Mouse (Mus musculus): ENCODE data around the gene Unc5cl. TPM values are rescaled to one million over a fixed set of nuclear protein-coding genes. Genes with fewer than 3 reads are reported as not detected.

Gene Unc5cl
- total RNA-seq (2021) = under 1 TPM; 0.23 to 0.27 TPM
- 0.21 TPM in 1 of 2 replicates, not detected in the other for polyA plus RNA-seq (2012; rRNA removed)
- long read RNA-seq, partial matches to known transcripts = 0 of 1 reads
- long read RNA-seq, other reads (novel, unspliced or antisense) = 1 of 1 reads

DNA sequence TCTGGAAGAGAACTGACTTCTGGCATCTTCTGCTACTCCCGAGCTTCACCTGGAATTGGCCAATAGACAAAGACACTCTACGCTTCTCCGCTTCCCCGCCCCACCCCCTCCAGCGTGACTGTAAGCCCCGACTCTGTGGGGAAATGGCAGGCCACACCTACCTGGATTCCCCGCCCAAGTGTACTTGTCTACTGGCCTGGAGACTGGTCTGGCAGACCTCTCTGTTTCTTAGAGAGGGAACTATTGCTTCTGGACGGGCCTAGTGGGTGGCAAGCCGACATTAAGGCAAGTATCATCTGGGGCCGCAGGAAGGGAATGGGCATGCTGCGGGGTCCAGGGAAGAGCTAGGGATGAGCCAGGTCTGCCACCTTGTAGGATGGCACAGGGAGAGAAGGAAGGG lies at the start of gene Unc5cl:
Gene Unc5cl (plus strand): TSS at position 214 of the 400 bp plus-strand sequence.
- no peak within 1 kb of the TSS for H3K4me3 ChIP-seq
- intact Hi-C loops (cut with DNase I) = loop anchor here (5.0 kb wide), 1 partner anchor 37 kb away; no protein-coding TSS in a partner anchor
- 75% methylated on average over 11 of the region's 11 CpGs for WGBS

DNA sequence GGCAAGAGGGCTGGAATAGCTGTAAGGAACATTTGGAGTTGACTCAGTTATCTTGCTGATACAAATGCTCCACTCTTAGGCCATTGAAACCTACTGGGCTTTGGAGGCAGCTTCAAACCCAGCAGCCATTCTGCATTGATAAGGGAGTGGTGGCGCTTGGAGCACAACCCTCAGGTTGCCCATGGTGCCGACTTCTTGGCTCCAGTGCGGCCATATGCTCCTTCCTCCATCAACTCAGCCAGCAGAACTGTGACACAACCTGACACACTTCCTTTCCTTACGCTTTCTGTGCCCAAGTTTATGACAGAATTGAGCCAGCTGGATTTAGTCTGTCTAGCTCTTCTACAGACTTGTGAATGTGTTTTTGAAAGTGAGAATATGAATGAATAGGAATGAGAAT lies 47.5 kb upstream of the Unc5cl start:
- intact Hi-C loops (cut with DNase I) = no loop called here

More for the DNA sequence above, at the start of gene Unc5cl:
- no peak for TF ChIP-seq EP300 (IDR thresholded peaks at IDR 0.05; ENCODE audit: insufficient read depth, low read depth, low read length)
- no peak for TF ChIP-seq POLR2A (IDR thresholded peaks at IDR 0.05; ENCODE audit: insufficient read depth, low read depth, low read length)
- TF ChIP-seq CTCF (IDR thresholded peaks at IDR 0.05) = no peak
- no peaks in the 10 kb centered on the region for H3K27me3 ChIP-seq (ENCODE audit: control insufficient read depth, insufficient read depth, low read length)
- H3K27ac ChIP-seq = no peak within 1 kb of the TSS
- DNase-seq = no peak
- H3K79me2 ChIP-seq (replicated peaks; ENCODE audit: control insufficient read depth, insufficient read depth, low read length) = no peaks in the 10 kb centered on the region
- no peak within 1 kb of the TSS for H3K9ac ChIP-seq (ENCODE audit: low read depth, low read length)
- H3K4me1 ChIP-seq (ENCODE audit: control insufficient read depth, insufficient read depth, low read length) = no peaks in the 10 kb centered on the region
- no peaks in the 10 kb centered on the region for H3K36me3 ChIP-seq (ENCODE audit: control insufficient read depth, insufficient read depth, low read length)

DNA sequence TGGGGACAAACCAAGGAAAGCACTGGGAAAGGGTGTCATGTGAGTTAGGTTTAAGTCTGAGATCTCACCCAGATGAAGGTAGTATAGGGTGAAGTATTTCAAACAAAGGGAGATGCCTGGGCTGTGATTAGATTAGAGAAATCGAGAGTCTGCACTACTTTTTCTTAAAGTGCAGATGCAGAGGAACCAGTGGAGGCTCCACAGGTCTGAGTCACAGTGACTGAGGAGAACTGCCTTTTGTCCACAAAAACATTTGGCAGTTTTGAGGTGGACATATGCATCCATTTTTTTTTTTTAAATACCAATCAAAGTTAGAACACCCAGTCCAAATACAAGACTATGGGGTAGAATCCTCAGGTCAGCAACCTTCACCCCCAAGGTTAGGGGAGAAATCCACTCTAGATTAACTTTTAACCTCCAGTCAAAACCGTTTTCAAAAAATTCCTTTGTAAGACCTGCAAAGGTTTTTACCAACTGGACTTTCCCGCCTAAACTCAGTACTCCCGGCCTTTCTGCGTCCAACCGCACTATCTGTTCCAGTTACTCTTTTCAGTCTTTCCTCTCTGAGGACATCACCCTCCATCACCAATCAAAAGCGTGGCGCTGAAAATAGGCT lies 46.7 kb upstream of the Unc5cl start:
- no peaks in the 10 kb centered on the region for H3K27me3 ChIP-seq (ENCODE audit: control insufficient read depth, insufficient read depth, low read length)
- peaks cover 13% of the 10 kb centered on the region for H3K36me3 ChIP-seq (ENCODE audit: control insufficient read depth, insufficient read depth, low read length)
- H3K9ac ChIP-seq (ENCODE audit: low read depth, low read length) = peak overlapping the region; percentile 85
- whole genome bisulfite sequencing = 6% methylated on average over 8 of the region's 8 CpGs
- H3K79me2 ChIP-seq (replicated peaks; ENCODE audit: control insufficient read depth, insufficient read depth, low read length) = peaks cover 6% of the 10 kb centered on the region
- peak overlapping the region; percentile 95 for H3K27ac ChIP-seq
- H3K4me1 ChIP-seq (ENCODE audit: control insufficient read depth, insufficient read depth, low read length) = peaks cover 5% of the 10 kb centered on the region
- no peak for DNase-seq
- TF ChIP-seq EP300 (IDR thresholded peaks at IDR 0.05; ENCODE audit: insufficient read depth, low read depth, low read length) (no peak), CTCF (IDR thresholded peaks at IDR 0.05) (no peak), POLR2A (IDR thresholded peaks at IDR 0.05; ENCODE audit: insufficient read depth, low read depth, low read length) (no peak)
- peak overlapping the region; percentile 91 for H3K4me3 ChIP-seq
- intact Hi-C loops (cut with DNase I) = no loop called here

More for the DNA sequence above, 47.5 kb upstream of the Unc5cl start:
- no peaks in the 10 kb centered on the region for H3K27me3 ChIP-seq (ENCODE audit: control insufficient read depth, insufficient read depth, low read length)
- no peak overlapping the region for H3K9ac ChIP-seq (ENCODE audit: low read depth, low read length)
- DNase-seq = no peak
- peaks cover 6% of the 10 kb centered on the region for H3K79me2 ChIP-seq (replicated peaks; ENCODE audit: control insufficient read depth, insufficient read depth, low read length)
- H3K27ac ChIP-seq = no peak overlapping the region
- WGBS = 57% methylated on average over 4 of the region's 4 CpGs
- TF ChIP-seq EP300 (IDR thresholded peaks at IDR 0.05; ENCODE audit: insufficient read depth, low read depth, low read length) = no peak
- TF ChIP-seq POLR2A (IDR thresholded peaks at IDR 0.05; ENCODE audit: insufficient read depth, low read depth, low read length) = no peak
- TF ChIP-seq CTCF (IDR thresholded peaks at IDR 0.05) = no peak
- no peak overlapping the region for H3K4me3 ChIP-seq
- peaks cover 5% of the 10 kb centered on the region for H3K4me1 ChIP-seq (ENCODE audit: control insufficient read depth, insufficient read depth, low read length)
- H3K36me3 ChIP-seq (ENCODE audit: control insufficient read depth, insufficient read depth, low read length) = peaks cover 17% of the 10 kb centered on the region

- no peaks in the 10 kb centered on the region for H3K27me3 ChIP-seq (ENCODE audit: control insufficient read depth, insufficient read depth, low read length)
- H3K4me1 ChIP-seq (ENCODE audit: control insufficient read depth, insufficient read depth, low read length) = peaks cover 5% of the 10 kb centered on the region
- peaks cover 6% of the 10 kb centered on the region for H3K79me2 ChIP-seq (replicated peaks; ENCODE audit: control insufficient read depth, insufficient read depth, low read length)
- H3K9ac ChIP-seq (ENCODE audit: low read depth, low read length) = peak overlapping the region; percentile 85
- under 1% methylated on average over 47 of the region's 47 CpGs for WGBS
- H3K27ac ChIP-seq = peak overlapping the region; percentile 95
- H3K36me3 ChIP-seq (ENCODE audit: control insufficient read depth, insufficient read depth, low read length) = peaks cover 13% of the 10 kb centered on the region
- H3K4me3 ChIP-seq = peak overlapping the region; percentile 91
- intact Hi-C loops (cut with DNase I) = no loop called here
- TF ChIP-seq CTCF (IDR thresholded peaks at IDR 0.05) (no peak), POLR2A (IDR thresholded peaks at IDR 0.05; ENCODE audit: insufficient read depth, low read depth, low read length) (peak; percentile 49; the same call in 1 of the 2 replicates)
- DNase-seq = peak; percentile 82 to 88
Measured at GRCm38 (mm10) chr17:48408526-48409291, 46.0 kb upstream of the Unc5cl start.

- Histone ChIP-seq H3K27me3 (ENCODE audit: control insufficient read depth, insufficient read depth, low read length) (no peaks in the 10 kb centered on the region), H3K36me3 (ENCODE audit: control insufficient read depth, insufficient read depth, low read length) (peaks cover 11% of the 10 kb centered on the region), H3K79me2 (replicated peaks; ENCODE audit: control insufficient read depth, insufficient read depth, low read length) (peaks cover 5% of the 10 kb centered on the region), H3K9ac (ENCODE audit: low read depth, low read length) (peak within 1 kb of the TSS; percentile 85), H3K27ac (peak within 1 kb of the TSS; percentile 95), H3K4me3 (peak within 1 kb of the TSS; percentile 94), H3K4me1 (ENCODE audit: control insufficient read depth, insufficient read depth, low read length) (peaks cover 5% of the 10 kb centered on the region)
- DNase-seq = peak; percentile 99 to 100
- TF ChIP-seq CTCF (IDR thresholded peaks at IDR 0.05) = no peak; the same call in 1 of the 2 replicates
- TF ChIP-seq EP300 (IDR thresholded peaks at IDR 0.05; ENCODE audit: insufficient read depth, low read depth, low read length) = no peak; the same call in 1 of the 2 replicates
- TF ChIP-seq POLR2A (IDR thresholded peaks at IDR 0.05; ENCODE audit: insufficient read depth, low read depth, low read length) = peak; percentile 82
- intact Hi-C loops (cut with DNase I) = loop anchor here (2.0 kb wide), 1 partner anchor 17 kb away; no protein-coding TSS in a partner anchor
- under 1% methylated on average over 83 of the region's 84 CpGs for WGBS
Measured at GRCm38 (mm10) chr17:48409380-48410298, 45.1 kb upstream of the Unc5cl start, which contains the start of the genes Nfya and Oard1. Gene Nfya (minus strand): TSS chr17:48409906. Gene Oard1 (plus strand): TSS chr17:48410014.
